ENCODE assay signal across 19 mouse cellular contexts in genomic region chr1:188006820-188007491, GRCm38 (mm10).
DNase-seq lines count a peak whose midpoint lies in the region; ATAC-seq and TF ChIP-seq lines count a peak whose summit lies in the region.
"Had no signal": no experiment of that assay in that cellular context is flagged by ENCODE, and none has a peak within 500 bp of the region (broad histone marks: within the 10 kb centered on the region; RNA-seq: fewer than 3 reads in every experiment).

No protein-coding gene starts in this region.

- peak overlapping the region; percentile 64 for H3K27ac ChIP-seq in heart, embryonic 15.5 days
- no peak overlapping the region for H3K27ac ChIP-seq in heart, adult 2 months
- H3K27ac ChIP-seq in lung, embryonic 14.5 days (ENCODE audit: low read depth): no peak overlapping the region
- no peak overlapping the region for H3K27ac ChIP-seq in intestine, embryonic 15.5 days
- no peak overlapping the region for H3K27ac ChIP-seq in neural tube, embryonic 14.5 days (ENCODE audit: low read depth, low read length)
- no peak overlapping the region for H3K27ac ChIP-seq in layer of hippocampus, adult 2 months
- H3K27ac ChIP-seq: embryonic facial prominence, embryonic 13.5 days; left cerebral cortex, adult 2 months; limb, embryonic 10.5 days; liver, embryonic 15.5 days; midbrain, embryonic 15.5 days had no signal

- intact Hi-C loops in heart, adult 2 months (cut with DNase I): no loop called here

- no peaks in the 10 kb centered on the region for H3K36me3 ChIP-seq in heart, embryonic 15.5 days
- no peaks in the 10 kb centered on the region for H3K36me3 ChIP-seq in heart, adult 2 months (ENCODE audit: control insufficient read depth, insufficient read depth, low read length)
- H3K36me3 ChIP-seq in lung, embryonic 14.5 days (ENCODE audit: insufficient read depth): no peaks in the 10 kb centered on the region
- H3K36me3 ChIP-seq in intestine, embryonic 15.5 days: no peaks in the 10 kb centered on the region
- H3K36me3 ChIP-seq in neural tube, embryonic 14.5 days (ENCODE audit: control insufficient read depth, insufficient read depth, low read length): no peaks in the 10 kb centered on the region
- H3K36me3 ChIP-seq: embryonic facial prominence, embryonic 13.5 days; limb, embryonic 10.5 days; liver, embryonic 15.5 days; midbrain, embryonic 15.5 days had no signal

- ATAC-seq in heart, embryonic 15.5 days (replicated peaks; ENCODE audit: insufficient number of reproducible peaks, insufficient read depth, low FRiP score, low read depth): no peak
- ATAC-seq in lung, embryonic 14.5 days (ENCODE audit: insufficient read depth): no peak
- 0 out of 2 replicates have a peak, but pooled peaks have one; percentile 20 for ATAC-seq in intestine, embryonic 15.5 days
- no peak for ATAC-seq in neural tube, embryonic 14.5 days (ENCODE audit: low read depth)
- ATAC-seq: forebrain, postnatal 0 days; midbrain, embryonic 15.5 days had no signal

- DNase-seq in heart, adult 2 months: no peak
- DNase-seq in lung, embryonic 14.5 days: peak; percentile 23
- no peak for DNase-seq in lung, postnatal 4 days
- DNase-seq in layer of hippocampus, adult 2 months (ENCODE audit: low spot score in 2 of 2): no peak
- no peak for DNase-seq in adrenal gland, postnatal 36 days
- DNase-seq: adrenal gland, postnatal 25 days; cerebellum, adult 9-10 months; forebrain, postnatal 0 days; kidney, adult 18-20 months; kidney, postnatal 14 days; right cerebral cortex, postnatal 25 days had no signal

- H3K9ac ChIP-seq in heart, embryonic 15.5 days: no peak overlapping the region
- H3K9ac ChIP-seq in heart, adult 2 months (ENCODE audit: low read depth, low read length): no peak overlapping the region
- H3K9ac ChIP-seq in lung, embryonic 14.5 days: no peak overlapping the region
- no peak overlapping the region for H3K9ac ChIP-seq in intestine, embryonic 15.5 days
- no peak overlapping the region for H3K9ac ChIP-seq in neural tube, embryonic 14.5 days (replicated peaks; ENCODE audit: low read depth, low read length)
- H3K9ac ChIP-seq: embryonic facial prominence, embryonic 13.5 days; forebrain, postnatal 0 days; liver, embryonic 15.5 days; midbrain, embryonic 15.5 days had no signal

- peaks cover 35% of the 10 kb centered on the region for H3K4me1 ChIP-seq in heart, embryonic 15.5 days (replicated peaks)
- no peaks in the 10 kb centered on the region; the same call in 1 of the 2 replicates for H3K4me1 ChIP-seq in heart, adult 2 months (ENCODE audit: control insufficient read depth, insufficient read depth, low read length)
- no peaks in the 10 kb centered on the region for H3K4me1 ChIP-seq in lung, embryonic 14.5 days (ENCODE audit: insufficient read depth)
- no peaks in the 10 kb centered on the region for H3K4me1 ChIP-seq in intestine, embryonic 15.5 days (replicated peaks)
- H3K4me1 ChIP-seq in neural tube, embryonic 14.5 days (ENCODE audit: control insufficient read depth, insufficient read depth, low read length): no peaks in the 10 kb centered on the region
- H3K4me1 ChIP-seq: embryonic facial prominence, embryonic 13.5 days; liver, embryonic 15.5 days; midbrain, embryonic 15.5 days had no signal

- no peaks in the 10 kb centered on the region for H3K27me3 ChIP-seq in heart, embryonic 15.5 days
- H3K27me3 ChIP-seq in heart, adult 2 months (ENCODE audit: control insufficient read depth, insufficient read depth, low read length): no peaks in the 10 kb centered on the region
- H3K27me3 ChIP-seq in lung, embryonic 14.5 days (ENCODE audit: insufficient read depth, low read length): 0 out of 2 replicates have a peak, but pooled peaks cover 4% of the 10 kb centered on the region
- H3K27me3 ChIP-seq in intestine, embryonic 15.5 days (replicated peaks): no peaks in the 10 kb centered on the region
- no peaks in the 10 kb centered on the region for H3K27me3 ChIP-seq in neural tube, embryonic 14.5 days (ENCODE audit: control insufficient read depth, insufficient read depth, low read length)
- H3K27me3 ChIP-seq: midbrain, embryonic 15.5 days had no signal

- no peak for TF ChIP-seq POLR2A in heart, adult 2 months (IDR thresholded peaks at IDR 0.05; ENCODE audit: insufficient read depth, low read depth, low read length)

- H3K4me3 ChIP-seq in heart, embryonic 15.5 days: peak overlapping the region; percentile 34
- no peak overlapping the region for H3K4me3 ChIP-seq in heart, adult 2 months
- no peak overlapping the region for H3K4me3 ChIP-seq in lung, embryonic 14.5 days (ENCODE audit: low read depth, low read length)
- no peak overlapping the region for H3K4me3 ChIP-seq in intestine, embryonic 15.5 days (replicated peaks)
- H3K4me3 ChIP-seq in neural tube, embryonic 14.5 days (ENCODE audit: low read depth, low read length): no peak overlapping the region
- H3K4me3 ChIP-seq in layer of hippocampus, adult 2 months: no peak overlapping the region
- H3K4me3 ChIP-seq: embryonic facial prominence, embryonic 13.5 days; left cerebral cortex, adult 2 months; limb, embryonic 10.5 days; liver, embryonic 15.5 days; midbrain, embryonic 15.5 days had no signal

- WGBS in heart, embryonic 15.5 days: 23% methylated on average over 13 of the region's 13 CpGs
- 26% methylated on average over 13 of the region's 13 CpGs for WGBS in heart, adult 2 months
- WGBS in lung, embryonic 14.5 days: 23% methylated on average over 13 of the region's 13 CpGs
- WGBS in intestine, embryonic 15.5 days: 50% methylated on average over 13 of the region's 13 CpGs
- 68% methylated on average over 13 of the region's 13 CpGs for WGBS in neural tube, embryonic 14.5 days

- no peak for TF ChIP-seq EP300 in heart, adult 2 months (IDR thresholded peaks at IDR 0.05; ENCODE audit: insufficient read depth, low read depth, low read length)

- no peaks in the 10 kb centered on the region for H3K79me2 ChIP-seq in heart, adult 2 months (replicated peaks; ENCODE audit: control insufficient read depth, insufficient read depth, low read length)

- H3K9me3 ChIP-seq in heart, embryonic 15.5 days (replicated peaks): no peaks in the 10 kb centered on the region
- H3K9me3 ChIP-seq in lung, embryonic 14.5 days (ENCODE audit: low read depth, low read length): no peaks in the 10 kb centered on the region
- no peaks in the 10 kb centered on the region for H3K9me3 ChIP-seq in intestine, embryonic 15.5 days
- H3K9me3 ChIP-seq in neural tube, embryonic 14.5 days (ENCODE audit: control insufficient read depth, low read length): no peaks in the 10 kb centered on the region
- H3K9me3 ChIP-seq: embryonic facial prominence, embryonic 13.5 days; limb, embryonic 10.5 days; liver, embryonic 15.5 days; midbrain, embryonic 15.5 days had no signal

- TF ChIP-seq CTCF in heart, adult 2 months (IDR thresholded peaks at IDR 0.05): no peak
- TF ChIP-seq CTCF in lung, embryonic 14.5 days (IDR thresholded peaks at IDR 0.05; ENCODE audit: low read depth): no peak
- TF ChIP-seq CTCF in layer of hippocampus, adult 2 months (conservative IDR thresholded peaks at IDR 0.05): no peak

- H3K4me2 ChIP-seq in heart, embryonic 15.5 days: peak overlapping the region; percentile 57
- H3K4me2 ChIP-seq in lung, embryonic 14.5 days: peak overlapping the region; percentile 48
- peak overlapping the region; percentile 47 for H3K4me2 ChIP-seq in intestine, embryonic 15.5 days (replicated peaks)
- H3K4me2 ChIP-seq in neural tube, embryonic 14.5 days (ENCODE audit: low read depth, low read length): peak overlapping the region; percentile 9; the same call in 1 of the 2 replicates
- H3K4me2 ChIP-seq: embryonic facial prominence, embryonic 13.5 days; liver, embryonic 15.5 days; midbrain, embryonic 15.5 days had no signal
